Mouse (Mus musculus) cerebral cortex, adult 2 months (tissue): ENCODE measurements around the gene Gm13289.

ENCODE experiments used
- WGBS: fragments of 180-500 bp; shearing (Covaris S2); methylation state at CpG from one replicate; pipeline ENCODE4 v1.1.7; 2018; 5-methylcytosine and 5-hydroxymethylcytosine counted together

Gm13289 gene

GRCm38 (mm10) chr4:88776622-88777021 is at the start of gene Gm13289:
Gm13289 (plus strand) TSS chr4:88776922.
- WGBS: no CpG with 5 or more reads among the region's 29 CpGs

GRCm38 (mm10) chr4:88727324-88727723 is 49.4 kb upstream of the Gm13289 start:
- WGBS: 11% methylated on average over 1 of the region's 1 CpGs

- 6% methylated on average over 2 of the region's 2 CpGs for WGBS
Observed at GRCm38 (mm10) chr4:88738480-88738879, 38.2 kb upstream of the Gm13289 start.

- WGBS: 87% methylated on average over 6 of the region's 6 CpGs
Observed at GRCm38 (mm10) chr4:88739036-88739435, 37.7 kb upstream of the Gm13289 start.

GRCm38 (mm10) chr4:88741426-88741825 is 35.3 kb upstream of the Gm13289 start:
- 91% methylated on average over 4 of the region's 4 CpGs for WGBS

GRCm38 (mm10) chr4:88742771-88743371 is 33.9 kb upstream of the Gm13289 start:
- WGBS: 70% methylated on average over 7 of the region's 7 CpGs

- WGBS: 56% methylated on average over 3 of the region's 3 CpGs
Observed at GRCm38 (mm10) chr4:88744207-88744606, 32.5 kb upstream of the Gm13289 start.

- WGBS: 81% methylated on average over 6 of the region's 6 CpGs
Observed at GRCm38 (mm10) chr4:88749926-88750325, 26.8 kb upstream of the Gm13289 start.

- 85% methylated on average over 15 of the region's 15 CpGs for WGBS
Observed at GRCm38 (mm10) chr4:88754818-88755340, 21.8 kb upstream of the Gm13289 start, which contains the start of gene Gm13271. Gm13271 (plus strand) TSS chr4:88754868.

- WGBS: 12% methylated on average over 29 of the region's 31 CpGs
Observed at GRCm38 (mm10) chr4:88756581-88757513, 19.9 kb upstream of the Gm13289 start.

- under 1% methylated on average over 21 of the region's 21 CpGs for WGBS
Observed at GRCm38 (mm10) chr4:88757628-88758031, 19.1 kb upstream of the Gm13289 start.

GRCm38 (mm10) chr4:88758751-88759150 is 18.0 kb upstream of the Gm13289 start:
- 90% methylated on average over 9 of the region's 9 CpGs for WGBS

GRCm38 (mm10) chr4:88759610-88760268 is 17.0 kb upstream of the Gm13289 start, which contains the start of gene Gm13283:
Gm13283 (plus strand) TSS chr4:88760119.
- WGBS: 41% methylated on average over 9 of the region's 14 CpGs

- WGBS: 0% methylated on average over 27 of the region's 28 CpGs
Observed at GRCm38 (mm10) chr4:88760431-88760830, 16.3 kb upstream of the Gm13289 start.

- 78% methylated on average over 6 of the region's 8 CpGs for WGBS
Observed at GRCm38 (mm10) chr4:88761776-88762175, 14.9 kb upstream of the Gm13289 start.

GRCm38 (mm10) chr4:88762341-88762740 is 14.4 kb upstream of the Gm13289 start:
- 73% methylated on average over 9 of the region's 9 CpGs for WGBS

GRCm38 (mm10) chr4:88763384-88764018 is 13.2 kb upstream of the Gm13289 start:
- WGBS: 4% methylated on average over 32 of the region's 42 CpGs

GRCm38 (mm10) chr4:88773534-88773933 is 3.2 kb upstream of the Gm13289 start, which contains the start of gene Gm13290:
Gm13290 (plus strand) TSS chr4:88773834.
- WGBS: no CpG with 5 or more reads among the region's 32 CpGs

GRCm38 (mm10) chr4:88779550-88779949 is 2.8 kb downstream of the Gm13289 start, which contains the start of gene Gm13272:
Gm13272 (plus strand) TSS chr4:88779850.
- WGBS: no CpG with 5 or more reads among the region's 29 CpGs

GRCm38 (mm10) chr4:88780320-88780719 is 3.6 kb downstream of the Gm13289 start:
- 70% methylated on average over 16 of the region's 18 CpGs for WGBS

- 18% methylated on average over 4 of the region's 7 CpGs for WGBS
Observed at GRCm38 (mm10) chr4:88781831-88782230, 5.1 kb downstream of the Gm13289 start, which contains the start of gene Ifnz. Ifnz (plus strand) TSS chr4:88782131.
